Mouse (Mus musculus): Measurements from ENCODE around the gene Trim12c. TPM values are rescaled to one million over a fixed set of nuclear protein-coding genes. Genes with fewer than 3 reads are reported as not detected.

Trim12c gene
- 0.25 and 0.51 TPM in 2 replicates for polyA plus RNA-seq (2021; fragmentation: Nextera tagmentation)
- long read RNA-seq, experiment 1, partial matches to known transcripts: 1 of 1 reads
- long read RNA-seq, experiment 1, other reads (novel, unspliced or antisense): 0 of 1 reads
- long read RNA-seq, experiment 2, partial matches to known transcripts: 2 of 2 reads
- long read RNA-seq, experiment 2, other reads (novel, unspliced or antisense): 0 of 2 reads

DNA sequence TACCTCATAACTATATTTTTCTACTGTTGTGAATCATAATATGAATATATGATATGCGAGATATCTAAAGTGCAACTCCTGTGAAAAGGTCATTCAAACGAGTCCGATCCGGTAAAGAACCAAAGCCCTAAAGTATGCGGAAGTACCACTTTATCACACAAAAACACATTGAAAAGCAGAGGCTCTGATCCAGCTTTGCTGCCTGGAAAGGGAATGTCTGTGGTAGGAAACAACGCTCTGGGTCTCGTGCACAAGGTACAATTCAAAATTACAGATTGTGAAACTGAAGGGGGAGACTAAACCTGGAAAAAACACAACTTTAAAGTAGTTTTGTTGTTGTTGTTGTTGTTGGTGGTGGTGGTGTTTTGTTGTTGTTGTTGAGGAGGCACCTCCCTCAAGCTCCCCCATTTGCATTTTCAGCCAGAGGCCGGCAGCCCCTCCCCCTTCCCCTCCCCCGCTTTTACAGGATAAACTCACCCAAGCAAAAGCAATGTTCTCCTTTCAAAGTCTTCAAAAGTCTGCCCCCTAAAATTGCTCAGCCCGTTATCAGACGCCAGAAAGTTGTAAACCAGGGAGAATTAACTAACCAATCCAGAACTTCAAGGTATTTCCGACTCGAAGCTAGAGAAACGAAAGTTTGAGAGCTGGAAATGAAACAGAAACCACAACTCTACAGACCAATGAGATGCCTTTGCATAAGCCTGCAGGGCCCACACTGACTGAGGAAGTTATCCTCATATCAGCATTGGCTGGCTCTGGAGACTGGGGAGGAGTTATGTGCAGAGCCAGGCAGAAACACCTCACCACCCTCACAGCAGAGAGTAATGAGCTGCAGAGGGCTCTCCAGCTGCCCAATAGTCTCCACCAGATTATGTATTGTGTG lies at the start of gene Trim12c:
Gene Trim12c, minus strand, starts transcription at position 646 of the 883 bp plus-strand sequence.

DNA sequence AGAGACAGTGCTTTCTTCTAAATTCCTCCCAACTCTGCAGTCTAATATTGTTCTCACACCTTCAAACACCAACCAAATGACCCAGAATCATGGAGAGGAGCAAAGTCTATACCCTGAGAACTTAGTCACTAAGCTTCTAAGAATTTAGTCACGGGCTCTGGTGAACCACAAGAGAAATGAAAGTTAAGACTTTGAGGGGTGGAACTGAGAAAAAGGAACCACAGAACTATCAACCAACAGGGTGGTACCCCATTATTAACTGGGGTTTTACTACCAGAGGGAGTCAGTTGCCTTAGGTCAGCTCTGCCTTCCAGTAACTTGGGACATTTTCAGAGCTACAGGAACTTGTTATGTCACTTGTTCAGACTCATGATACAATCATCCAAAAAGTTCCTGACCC lies 47.5 kb upstream of the Trim12c start, which contains the start of gene Trim30c:
Gene Trim30c, minus strand, starts transcription at position 140 of the 400 bp plus-strand sequence.

DNA sequence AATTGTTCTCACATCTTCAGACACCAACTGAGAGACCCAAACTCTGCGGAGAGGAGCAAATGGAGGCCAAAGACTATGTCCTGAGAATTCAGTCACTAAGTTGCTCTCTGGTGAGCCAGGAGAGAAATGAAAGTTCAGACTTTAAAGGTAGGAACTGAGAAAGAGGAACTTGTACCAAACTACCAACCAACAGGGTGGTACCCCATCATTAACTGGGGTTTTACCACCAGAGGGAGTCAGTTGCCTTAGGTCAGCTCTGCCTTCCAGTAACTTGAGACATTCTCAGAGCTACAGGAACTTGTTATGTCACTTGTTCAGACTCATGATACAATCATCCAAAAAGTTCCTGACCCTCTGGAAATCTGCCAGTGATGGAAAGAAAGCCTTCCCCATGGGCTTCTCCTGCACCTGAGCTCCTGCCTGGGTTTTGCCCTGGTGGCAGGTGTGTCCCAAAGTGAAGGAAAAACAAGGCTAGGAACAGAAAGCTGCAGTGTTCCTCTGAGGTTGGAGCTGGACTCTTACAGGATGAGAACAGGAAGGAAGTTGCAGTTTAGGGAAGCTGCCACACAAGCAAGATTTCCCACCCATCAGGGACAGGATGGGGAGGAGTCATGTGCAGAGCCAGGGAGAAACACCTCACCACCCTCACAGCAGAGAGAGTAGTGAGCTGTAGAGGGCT lies 16.7 kb upstream of the Trim12c start, which contains the start of gene Trim30b:
Gene Trim30b, minus strand, starts transcription at position 149 of the 679 bp plus-strand sequence.

DNA sequence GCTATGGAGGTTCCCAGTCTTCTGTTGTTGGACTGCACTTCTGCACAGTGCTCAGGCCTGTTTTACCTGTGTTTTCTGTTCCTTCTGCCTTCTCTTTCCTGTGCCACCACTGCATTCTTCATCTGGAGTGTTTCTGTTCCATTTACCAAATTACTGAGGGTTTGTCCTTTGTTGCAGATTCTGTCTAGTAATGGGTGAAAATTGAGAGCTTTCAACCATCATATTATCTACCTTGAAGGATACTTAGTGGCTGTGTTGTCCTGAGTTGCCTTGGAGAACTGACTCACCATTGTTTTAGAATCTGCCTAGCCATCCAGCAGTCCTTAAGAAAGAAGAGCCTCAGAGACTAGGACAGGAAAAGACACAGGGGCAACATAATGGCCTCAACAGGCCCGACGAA lies 24.0 kb downstream of the Trim12c start, which contains the start of gene Trim34b:
Gene Trim34b, plus strand, starts transcription at position 301 of the 400 bp plus-strand sequence.

DNA sequence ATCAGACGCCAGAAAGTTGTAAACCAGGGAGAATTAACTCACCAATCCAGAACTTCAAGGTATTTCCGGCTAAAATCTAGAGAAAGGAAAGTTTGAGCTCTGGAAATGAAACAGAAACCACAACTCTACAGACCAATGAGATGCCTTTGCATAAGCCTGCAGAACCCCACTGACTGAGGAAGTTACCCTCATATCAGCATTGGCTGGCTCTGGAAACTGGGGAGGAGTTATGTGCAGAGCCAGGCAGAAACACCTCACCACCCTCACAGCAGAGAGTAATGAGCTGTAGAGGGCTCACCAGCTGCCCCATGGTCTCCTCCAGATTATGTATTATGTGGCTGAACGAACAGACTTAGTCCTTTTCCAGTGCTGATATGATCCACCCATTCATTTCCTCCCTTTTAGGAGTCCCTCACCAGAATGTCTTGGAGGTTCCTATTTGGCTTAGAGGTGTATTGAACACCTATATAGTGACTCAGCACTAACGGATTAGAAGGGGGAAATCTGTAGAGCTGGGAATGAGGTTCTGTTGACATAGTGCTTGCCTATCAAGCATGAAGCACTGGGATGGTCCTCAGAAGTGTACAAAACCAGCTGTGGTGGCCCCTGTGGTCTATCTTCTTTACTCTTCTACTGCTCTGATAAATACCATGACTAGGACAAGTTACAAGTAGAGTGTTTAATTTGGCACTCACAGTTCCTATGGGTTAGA lies 37.6 kb downstream of the Trim12c start, which contains the start of gene Trim12a:
Gene Trim12a, minus strand, starts transcription at position 98 of the 712 bp plus-strand sequence.

Other genes starting within 250 kb of the Trim12c start
- gene Olfr646, start 248.5 kb downstream of the Trim12c start, polyA plus RNA-seq (2021; fragmentation: Nextera tagmentation): not detected in 2 replicates
- gene Ubqln5, start 223.5 kb downstream of the Trim12c start, polyA plus RNA-seq (2021; fragmentation: Nextera tagmentation): not detected in 2 replicates
- gene Olfr643, start 216.0 kb downstream of the Trim12c start, polyA plus RNA-seq (2021; fragmentation: Nextera tagmentation): not detected in 2 replicates
- gene Ubqln3, start 210.1 kb downstream of the Trim12c start, polyA plus RNA-seq (2021; fragmentation: Nextera tagmentation): not detected in 2 replicates
- not detected in 2 replicates for gene Ubqlnl, start 202.8 kb downstream of the Trim12c start, polyA plus RNA-seq (2021; fragmentation: Nextera tagmentation)
- not detected in 2 replicates for gene Olfm5, start 188.5 kb downstream of the Trim12c start, polyA plus RNA-seq (2021; fragmentation: Nextera tagmentation)
- not detected in 2 replicates for gene Olfr648, start 170.0 kb downstream of the Trim12c start, polyA plus RNA-seq (2021; fragmentation: Nextera tagmentation)
- gene Olfr649, start 157.4 kb downstream of the Trim12c start, polyA plus RNA-seq (2021; fragmentation: Nextera tagmentation): not detected in 2 replicates
- gene Trim6, start 134.6 kb downstream of the Trim12c start, polyA plus RNA-seq (2021; fragmentation: Nextera tagmentation): 0.15 and 0.18 TPM in 2 replicates
- gene Trim34a, start 108.9 kb downstream of the Trim12c start, polyA plus RNA-seq (2021; fragmentation: Nextera tagmentation): 1.2 and 2.2 TPM in 2 replicates
- gene Trim5, start 65.3 kb downstream of the Trim12c start, polyA plus RNA-seq (2021; fragmentation: Nextera tagmentation): 0.15 and 0.21 TPM in 2 replicates
- 1.8 and 2.5 TPM in 2 replicates for gene Trim12a, start 37.9 kb downstream of the Trim12c start, polyA plus RNA-seq (2021; fragmentation: Nextera tagmentation)
- 0.15 TPM in 1 of 2 replicates, not detected in the other for gene Trim34b, start 23.9 kb downstream of the Trim12c start, polyA plus RNA-seq (2021; fragmentation: Nextera tagmentation)
- 0.06 TPM in 1 of 2 replicates, not detected in the other for gene Trim30b, start 16.5 kb upstream of the Trim12c start, polyA plus RNA-seq (2021; fragmentation: Nextera tagmentation)
- gene Trim30c, start 47.5 kb upstream of the Trim12c start, polyA plus RNA-seq (2021; fragmentation: Nextera tagmentation): 0.10 TPM in 1 of 2 replicates, not detected in the other
- gene Trim30a, start 111.8 kb upstream of the Trim12c start, polyA plus RNA-seq (2021; fragmentation: Nextera tagmentation): 0.23 and 0.51 TPM in 2 replicates
- 0.45 and 0.69 TPM in 2 replicates for gene Trim30d, start 154.5 kb upstream of the Trim12c start, polyA plus RNA-seq (2021; fragmentation: Nextera tagmentation)
- not detected in 2 replicates for gene Olfr651, start 196.8 kb upstream of the Trim12c start, polyA plus RNA-seq (2021; fragmentation: Nextera tagmentation)
- gene Olfr652, start 207.5 kb upstream of the Trim12c start, polyA plus RNA-seq (2021; fragmentation: Nextera tagmentation): not detected in 2 replicates
- not detected in 2 replicates for gene Olfr653, start 224.0 kb upstream of the Trim12c start, polyA plus RNA-seq (2021; fragmentation: Nextera tagmentation)
- not detected in 2 replicates for gene Olfr654, start 233.7 kb upstream of the Trim12c start, polyA plus RNA-seq (2021; fragmentation: Nextera tagmentation)
- not detected in 2 replicates for gene Olfr655, start 248.4 kb upstream of the Trim12c start, polyA plus RNA-seq (2021; fragmentation: Nextera tagmentation)

All from layer of hippocampus, adult 6 months (tissue).